Mouse (Mus musculus) forelimb bud, embryonic 11.5 days (tissue): ENCODE data around the gene Ccnl1.

Experiments
- DNase-seq: peaks from one replicate; pipeline ENCODE4 v3.0.0-alpha.2; 2012; ENCODE audit warnings: low read depth, low spot score

Gene Ccnl1

GRCm38 (mm10) chr3:65927101-65927501 is 30.9 kb downstream of the Ccnl1 start:
- no peak for DNase-seq

- DNase-seq = no peak
Measured at GRCm38 (mm10) chr3:65926426-65926825, 31.6 kb downstream of the Ccnl1 start.

- DNase-seq = no peak
Measured at GRCm38 (mm10) chr3:65925058-65925740, 32.9 kb downstream of the Ccnl1 start.

GRCm38 (mm10) chr3:65922420-65922819 is 35.6 kb downstream of the Ccnl1 start:
- DNase-seq = no peak

GRCm38 (mm10) chr3:65921671-65922070 is 36.4 kb downstream of the Ccnl1 start:
- no peak for DNase-seq

- no peak for DNase-seq
Measured at GRCm38 (mm10) chr3:65919016-65919415, 39.0 kb downstream of the Ccnl1 start.

GRCm38 (mm10) chr3:65912928-65913327 is 45.1 kb downstream of the Ccnl1 start:
- DNase-seq = no peak

- DNase-seq = no peak
Measured at GRCm38 (mm10) chr3:65912217-65912616, 45.8 kb downstream of the Ccnl1 start.

GRCm38 (mm10) chr3:65911265-65911664 is 46.8 kb downstream of the Ccnl1 start:
- no peak for DNase-seq

GRCm38 (mm10) chr3:65909454-65909853 is 48.6 kb downstream of the Ccnl1 start:
- no peak for DNase-seq

- DNase-seq = no peak
Measured at GRCm38 (mm10) chr3:65907536-65907935, 50.5 kb downstream of the Ccnl1 start.

- no peak for DNase-seq
Measured at GRCm38 (mm10) chr3:65905281-65906169, 52.5 kb downstream of the Ccnl1 start.

GRCm38 (mm10) chr3:65904711-65905110 is 53.3 kb downstream of the Ccnl1 start:
- no peak for DNase-seq

GRCm38 (mm10) chr3:65904106-65904505 is 53.9 kb downstream of the Ccnl1 start:
- DNase-seq = no peak

GRCm38 (mm10) chr3:65898598-65899278 is 59.3 kb downstream of the Ccnl1 start:
- no peak for DNase-seq

- DNase-seq = no peak
Measured at GRCm38 (mm10) chr3:65897233-65897993, 60.6 kb downstream of the Ccnl1 start.
